Mouse (Mus musculus) E14TG2a.4 (cell line): ENCODE measurements at regions not wholly inside any gene's neighbourhood (a gene's known extent, or its start where the extent isn't known, plus 50 kb on each side); places are given as distances from the start of the nearest gene placed in this dataset.

Source experiments
- CTCF ChIP-seq: conservative IDR thresholded peaks from 2 replicates; pipeline ENCODE4 v1.5.1; 2014; ENCODE audit warnings: low read length
- POU5F1 ChIP-seq: IDR thresholded peaks from 2 replicates; pipeline ENCODE4 v1.6.1; 2014; ENCODE audit warnings: low read length, borderline replicate concordance

DNA sequence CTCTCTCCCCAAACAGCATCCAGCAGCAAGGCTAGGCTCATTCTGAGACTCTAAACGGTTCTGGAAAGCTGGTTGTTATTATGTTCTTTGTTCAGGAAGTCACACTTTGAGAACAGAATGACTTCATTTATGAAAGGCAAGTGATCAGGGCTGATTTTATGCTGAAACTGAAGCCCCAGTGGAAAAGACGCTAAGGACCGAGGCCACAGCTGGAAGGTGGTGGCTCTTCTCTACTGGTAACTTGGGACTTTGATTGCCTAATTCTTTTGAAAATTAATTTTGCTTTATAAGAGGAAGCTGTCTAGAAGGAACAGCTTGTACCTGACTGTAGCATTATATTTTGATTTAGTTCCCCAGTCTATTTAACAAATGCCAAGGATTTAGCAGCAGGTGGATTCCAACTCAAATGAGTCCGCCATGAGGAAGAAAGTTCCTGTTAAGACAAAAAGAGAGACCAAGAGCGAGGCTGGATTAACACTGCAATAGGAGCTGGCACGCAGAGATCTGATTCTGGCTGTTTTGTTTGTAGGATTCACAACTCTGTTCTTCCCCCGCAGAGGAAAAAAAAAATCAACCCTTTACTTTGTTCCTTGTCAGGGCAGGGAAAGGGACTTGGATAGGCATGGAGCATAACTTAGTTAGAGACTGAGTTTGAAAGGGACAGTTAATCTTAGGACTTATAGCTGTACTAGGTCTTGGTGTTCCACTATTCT lies 388.3 kb upstream of the Slc30a5 start:
- TF ChIP-seq CTCF (no peak), POU5F1 (no peak)
